Mouse (Mus musculus): Measurements from ENCODE around the gene Tarsl2. TPM values are rescaled to one million over a fixed set of nuclear protein-coding genes. Genes with fewer than 3 reads are reported as not detected.

Gene Tarsl2
- polyA plus RNA-seq (2021; fragmentation: Nextera tagmentation), result 9.4 and 11.2 TPM in 2 replicates
- long read RNA-seq, experiment 1, transcript Tarsl2-201 (19 exons, 3,192 nt), result major isoform, 7 of 22 reads
- long read RNA-seq, experiment 1, partial matches to known transcripts, result 14 of 22 reads
- long read RNA-seq, experiment 1, other reads (novel, unspliced or antisense), result 1 of 22 reads
- long read RNA-seq, experiment 2, transcript Tarsl2-201 (19 exons, 3,192 nt), result major isoform, 76 of 90 reads
- long read RNA-seq, experiment 2, partial matches to known transcripts, result 9 of 90 reads
- long read RNA-seq, experiment 2, other reads (novel, unspliced or antisense), result 4 of 90 reads

GRCm38 (mm10) chr7:65644643-65645351 is at the start of gene Tarsl2:
Gene Tarsl2, plus strand, starts transcription at chr7:65644898.

GRCm38 (mm10) chr7:65690869-65691268 is 46.2 kb downstream of the Tarsl2 start, which contains the start of gene Tm2d3:
Gene Tm2d3, plus strand, starts transcription at chr7:65691169.

Other genes starting within 250 kb of the Tarsl2 start
- gene Tjp1, start 117.1 kb upstream of the Tarsl2 start, polyA plus RNA-seq (2021; fragmentation: Nextera tagmentation), result 9.1 and 9.7 TPM in 2 replicates
- 148 and 153 TPM in 2 replicates for gene Tm2d3, start 46.3 kb downstream of the Tarsl2 start, polyA plus RNA-seq (2021; fragmentation: Nextera tagmentation)
- 3.9 and 4.6 TPM in 2 replicates for gene Pcsk6, start 216.8 kb downstream of the Tarsl2 start, polyA plus RNA-seq (2021; fragmentation: Nextera tagmentation)

All from layer of hippocampus, adult 6 months (tissue).